Mouse (Mus musculus) left cerebral cortex, postnatal 4 days (tissue): ENCODE results near the gene Pold1. TPM values are rescaled to one million over a fixed set of nuclear protein-coding genes. Genes with fewer than 3 reads are reported as not detected.

Source experiments
- DNase-seq: peaks from one replicate; pipeline ENCODE4 v3.0.0-alpha.2; 2022
- intact Hi-C: fragments of 180-260 bp; cut with DNase I; formaldehyde crosslinking; loops from one replicate; pipeline ENCODE4 v1.15.1; 2025
- total RNA-seq, 2 experiments: library from RNA; stranded (reverse); gene quantifications; 2 replicates each; pipeline ENCODE4 v1.2.3; 2021

Gene Pold1
- total RNA-seq, 2 experiments from 2014 or later, result 13.6 to 14.4 TPM

- intact Hi-C loops, result no loop called here
- DNase-seq, result no peak
Observed at GRCm38 (mm10) chr7:44582709-44583108, 34.1 kb upstream of the Pold1 start.

DNA sequence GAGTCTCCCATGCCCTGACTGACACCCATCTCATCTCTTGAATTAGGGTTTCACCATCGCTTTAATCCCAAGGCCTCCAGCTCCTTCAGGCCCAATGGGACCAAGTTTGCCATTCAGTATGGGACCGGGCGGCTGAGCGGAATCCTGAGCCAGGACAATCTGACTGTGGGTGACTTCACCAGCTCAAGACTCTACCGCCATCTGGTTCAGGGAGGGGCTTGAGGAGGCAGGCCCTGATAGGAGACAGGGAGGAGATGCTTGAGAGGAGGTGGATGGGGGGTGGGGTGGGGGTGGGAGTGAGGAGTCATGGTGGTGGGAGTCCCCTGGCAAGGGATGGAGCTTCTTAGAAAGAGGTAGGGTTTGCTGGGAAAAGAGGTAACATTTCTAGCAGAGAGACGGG lies 33.0 kb upstream of the Pold1 start:
- intact Hi-C loops, result no loop called here
- DNase-seq, result no peak

DNA sequence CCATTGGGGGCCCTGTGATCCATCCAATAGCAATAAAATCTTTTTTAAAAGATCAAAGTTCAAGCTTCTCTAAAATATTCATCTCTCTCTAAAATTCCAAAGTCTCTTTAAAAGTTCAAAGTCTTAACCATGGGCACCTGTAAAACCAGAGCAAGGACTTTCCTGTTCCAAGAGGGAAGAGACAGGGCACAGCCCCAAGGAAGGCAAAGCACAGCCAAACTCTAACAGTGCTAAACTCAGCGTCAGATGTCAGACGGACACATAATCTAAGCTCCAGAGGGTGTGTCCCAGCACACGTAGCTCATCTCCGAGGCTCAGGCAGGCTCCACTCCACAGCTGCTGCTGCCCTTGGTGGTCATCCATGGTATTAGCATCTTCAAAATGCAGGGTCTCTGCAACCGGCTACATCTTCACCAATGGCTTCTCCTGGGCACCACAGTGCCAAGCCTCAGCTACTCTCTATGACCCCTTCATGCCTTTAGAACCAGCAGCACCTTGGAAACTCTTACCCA lies 27.7 kb upstream of the Pold1 start:
- DNase-seq, result no peak
- intact Hi-C loops, result no loop called here

DNA sequence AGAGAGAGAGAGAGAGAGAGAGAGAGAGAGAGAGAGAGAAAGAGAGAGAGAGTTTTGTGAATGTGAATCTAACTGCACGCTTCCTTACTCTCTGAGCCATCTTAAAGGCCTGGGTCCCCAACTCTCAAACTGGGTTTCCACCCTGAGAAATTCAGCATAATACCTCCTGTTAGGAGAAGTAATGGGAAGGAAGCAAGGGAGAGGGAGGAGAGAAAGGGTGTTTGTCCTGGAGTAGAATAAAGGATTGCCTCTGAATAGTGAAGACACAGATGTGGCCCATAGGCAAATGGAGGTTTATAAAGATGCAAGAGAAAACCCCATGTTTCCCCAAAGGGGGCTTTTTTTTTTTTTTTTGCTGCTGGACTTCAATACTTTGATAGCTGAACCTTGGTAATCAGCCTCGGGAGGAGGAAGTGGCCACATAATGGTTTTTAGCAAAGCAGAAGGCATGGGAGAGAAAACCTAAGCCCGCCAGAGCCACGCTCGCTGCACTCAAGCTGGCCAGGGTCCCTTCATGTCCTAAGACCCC lies 24.4 kb upstream of the Pold1 start:
- DNase-seq, result no peak
- intact Hi-C loops, result no loop called here

DNA sequence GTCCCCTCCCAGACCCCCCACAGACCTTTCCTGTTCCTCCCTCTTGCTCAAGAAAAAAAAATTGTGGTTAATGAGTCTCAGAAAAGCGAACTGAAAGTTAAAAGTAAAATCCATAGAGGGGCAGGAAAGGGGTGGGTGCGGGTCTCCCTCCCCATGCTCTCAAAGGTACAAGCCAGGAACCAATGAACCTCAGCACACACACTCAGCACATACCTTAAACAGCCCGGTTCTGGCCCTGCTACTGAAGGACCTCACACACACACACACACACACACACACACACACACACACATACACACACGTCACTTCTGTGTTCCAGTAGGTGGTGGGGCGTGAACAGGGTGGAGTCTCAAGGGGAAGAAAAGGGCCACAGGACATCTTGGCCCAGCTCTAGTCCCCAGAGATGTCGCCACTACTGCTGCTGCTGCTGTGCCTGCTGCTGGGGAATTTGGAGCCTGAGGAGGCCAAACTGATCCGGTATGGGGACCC lies 23.6 kb upstream of the Pold1 start, which contains the start of gene Napsa:
Napsa (plus strand) TSS at position 168 of the 489 bp plus-strand sequence.
- intact Hi-C loops, result no loop called here
- no peak for DNase-seq

DNA sequence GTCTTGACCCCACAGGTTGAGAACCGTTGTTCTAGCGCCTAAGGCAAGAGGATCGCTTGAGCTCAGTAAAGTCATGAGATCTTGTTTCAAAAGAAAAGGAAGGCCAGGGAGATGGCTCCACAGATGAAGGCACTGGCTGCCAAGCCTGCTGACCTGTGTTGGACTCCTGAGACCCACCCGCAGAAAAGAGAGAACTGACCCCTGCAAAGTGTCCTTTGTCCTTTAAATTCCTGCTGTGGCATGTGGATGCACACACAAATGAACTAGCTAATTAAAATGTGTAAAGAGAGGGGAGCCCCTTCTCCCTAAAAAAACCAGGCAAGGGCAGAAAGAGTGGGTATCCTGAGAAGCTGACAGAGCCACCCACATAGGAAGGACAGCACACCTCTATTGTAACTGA lies 23.2 kb upstream of the Pold1 start:
- DNase-seq, result no peak
- intact Hi-C loops, result no loop called here

DNA sequence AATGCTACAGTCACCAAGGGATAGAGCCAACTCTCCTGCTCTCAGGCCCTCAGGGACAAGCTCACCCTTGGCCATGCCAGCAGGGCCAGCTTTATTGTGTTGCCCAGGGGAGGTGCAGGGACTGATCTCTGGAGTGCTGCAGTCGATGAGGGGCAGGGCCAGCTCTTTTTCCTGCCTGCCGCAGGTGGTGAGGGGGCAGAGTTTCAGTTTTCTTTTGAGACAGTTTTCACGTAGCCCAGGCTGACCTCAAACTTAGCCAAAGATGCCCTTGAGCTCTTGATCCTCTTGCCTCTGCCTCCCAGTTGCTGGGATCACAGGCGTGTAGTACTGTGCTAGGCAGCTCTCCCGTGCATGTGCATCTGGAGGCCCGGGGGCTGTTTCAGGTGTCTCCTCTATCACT lies 22.3 kb upstream of the Pold1 start:
- no peak for DNase-seq
- intact Hi-C loops, result no loop called here

GRCm38 (mm10) chr7:44568803-44569202 lies 20.2 kb upstream of the Pold1 start:
- intact Hi-C loops, result loop anchor here (10.0 kb wide), 1 partner anchor 54 kb away; no protein-coding TSS in a partner anchor
- DNase-seq, result no peak

GRCm38 (mm10) chr7:44565414-44565813 lies 16.8 kb upstream of the Pold1 start:
- no peak for DNase-seq
- intact Hi-C loops, result loop anchor here (10.0 kb wide), 1 partner anchor 51 kb away; no protein-coding TSS in a partner anchor

- DNase-seq, result no peak
- intact Hi-C loops, result loop anchor here (10.0 kb wide), 1 partner anchor 50 kb away; no protein-coding TSS in a partner anchor
Observed at GRCm38 (mm10) chr7:44564486-44564885, 15.8 kb upstream of the Pold1 start.

DNA sequence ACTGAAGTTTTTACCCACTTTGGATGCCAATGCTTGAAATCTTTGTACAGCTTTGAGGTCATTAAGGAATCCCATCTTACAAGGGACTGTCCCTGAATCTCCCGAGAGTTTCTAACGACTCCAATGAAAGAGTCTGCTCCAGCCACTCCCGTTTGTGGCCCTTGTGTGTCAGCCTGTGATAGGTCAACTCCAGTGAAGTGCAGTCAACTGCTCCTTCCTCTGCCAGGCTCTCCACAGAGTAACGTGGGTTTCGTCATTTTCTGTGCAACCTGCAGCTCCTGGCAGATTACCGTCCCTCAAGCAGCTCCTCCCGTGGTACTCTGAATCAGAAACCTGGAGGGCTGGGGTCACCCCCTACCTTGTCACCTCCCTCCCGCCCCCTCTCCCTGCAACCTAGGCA lies 14.6 kb upstream of the Pold1 start:
- no peak for DNase-seq
- intact Hi-C loops, result loop anchor here (10.0 kb wide), 1 partner anchor 48 kb away; no protein-coding TSS in a partner anchor

- peak; percentile 88 for DNase-seq
- intact Hi-C loops, result loop anchor here (10.0 kb wide), 1 partner anchor 46 kb away; no protein-coding TSS in a partner anchor
Observed at GRCm38 (mm10) chr7:44560435-44561400, 12.1 kb upstream of the Pold1 start.

DNA sequence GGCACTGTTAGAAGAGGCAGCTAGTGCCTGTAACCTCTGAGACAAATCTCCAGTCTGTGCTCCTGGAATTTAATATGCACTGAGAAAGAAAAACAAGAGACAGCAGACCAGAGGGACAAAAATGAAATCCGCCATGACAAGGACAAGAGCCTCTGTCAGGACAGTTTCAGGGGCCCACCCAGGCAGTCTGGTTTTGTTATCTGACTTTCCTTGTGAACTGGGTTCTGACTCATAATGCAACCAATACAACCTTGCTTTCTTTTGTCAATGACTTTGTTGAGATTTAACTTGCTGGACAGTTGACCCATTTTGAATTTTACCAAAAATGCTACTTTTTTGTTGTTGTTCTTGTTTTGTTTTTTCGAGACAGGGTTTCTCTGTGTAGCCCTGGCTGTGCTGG lies 9.0 kb upstream of the Pold1 start:
- DNase-seq, result no peak
- intact Hi-C loops, result no loop called here

GRCm38 (mm10) chr7:44553826-44554225 lies 5.2 kb upstream of the Pold1 start, which contains the start of gene Nr1h2:
Gene Nr1h2 (minus strand): TSS chr7:44553951.
- intact Hi-C loops, result no loop called here
- peak; percentile 97 for DNase-seq

GRCm38 (mm10) chr7:44553196-44553764 lies 4.6 kb upstream of the Pold1 start:
- intact Hi-C loops, result no loop called here
- DNase-seq, result peak; percentile 94

DNA sequence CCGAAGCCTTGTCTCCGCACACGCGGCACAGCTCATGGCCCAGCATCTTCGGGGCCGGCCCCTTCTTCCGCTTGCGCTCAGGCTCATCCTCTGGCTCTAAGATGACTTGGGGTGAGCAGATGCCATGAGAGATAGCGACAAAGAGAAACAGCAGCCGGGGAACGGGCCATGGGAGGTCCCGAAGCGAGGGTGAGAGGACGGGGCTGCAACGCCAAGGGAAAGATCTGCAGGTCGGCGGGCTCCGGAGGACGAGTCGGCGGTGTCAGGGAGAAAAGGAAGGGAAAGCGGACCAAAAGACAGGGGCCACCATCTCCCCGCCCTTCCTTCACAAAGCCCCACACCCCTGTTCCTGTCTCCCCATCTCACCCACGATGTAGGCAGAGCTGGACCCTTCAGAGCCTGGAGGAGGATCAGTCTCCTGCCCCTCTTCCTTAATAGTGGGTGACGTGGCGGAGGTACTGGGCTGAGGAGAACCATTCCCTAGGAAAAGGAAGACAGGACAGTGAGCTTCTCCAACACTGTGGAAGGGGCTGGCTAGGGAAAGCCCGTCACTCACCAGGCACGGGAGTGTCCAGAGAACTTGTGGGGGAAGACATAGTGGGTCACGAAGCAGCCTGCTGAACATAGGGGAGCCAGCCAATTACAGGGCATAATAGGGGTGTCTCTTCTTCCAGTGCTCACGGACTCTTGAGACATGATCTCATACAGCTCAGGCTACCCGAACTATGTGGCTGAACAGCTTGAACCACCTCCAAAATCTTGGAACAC lies 3.7 kb upstream of the Pold1 start:
- DNase-seq, result no peak
- intact Hi-C loops, result no loop called here

- no peak for DNase-seq
- intact Hi-C loops, result no loop called here
Observed at GRCm38 (mm10) chr7:44551731-44552130, 3.1 kb upstream of the Pold1 start.

DNA sequence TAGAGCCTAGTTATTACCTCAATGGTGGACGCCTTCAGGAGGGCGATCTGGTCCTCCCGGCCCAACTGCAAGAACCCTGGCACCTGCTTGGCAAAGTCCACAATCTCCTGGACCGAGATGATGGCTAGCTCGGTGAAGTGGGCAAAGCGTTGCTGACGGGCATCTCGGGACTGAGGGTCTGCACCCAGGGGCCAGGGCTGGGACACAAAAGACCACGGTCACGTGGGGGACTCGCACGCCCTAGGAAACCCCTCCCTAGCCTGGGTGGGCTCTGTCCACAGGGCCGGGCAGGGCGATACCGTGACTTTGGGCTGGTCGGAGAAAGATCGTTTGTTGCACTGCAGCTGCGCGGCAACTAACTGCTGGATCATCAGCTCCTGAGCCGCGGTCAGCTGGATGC lies 2.7 kb upstream of the Pold1 start:
- intact Hi-C loops, result no loop called here
- no peak for DNase-seq

GRCm38 (mm10) chr7:44550409-44550678 lies 1.7 kb upstream of the Pold1 start:
- no peak for DNase-seq
- intact Hi-C loops, result no loop called here

- DNase-seq, result no peak
- intact Hi-C loops, result no loop called here
Observed at GRCm38 (mm10) chr7:44549621-44550408, 1.2 kb upstream of the Pold1 start.
